Mouse (Mus musculus): ENCODE results near the gene Gkap1.

Gene Gkap1

DNA sequence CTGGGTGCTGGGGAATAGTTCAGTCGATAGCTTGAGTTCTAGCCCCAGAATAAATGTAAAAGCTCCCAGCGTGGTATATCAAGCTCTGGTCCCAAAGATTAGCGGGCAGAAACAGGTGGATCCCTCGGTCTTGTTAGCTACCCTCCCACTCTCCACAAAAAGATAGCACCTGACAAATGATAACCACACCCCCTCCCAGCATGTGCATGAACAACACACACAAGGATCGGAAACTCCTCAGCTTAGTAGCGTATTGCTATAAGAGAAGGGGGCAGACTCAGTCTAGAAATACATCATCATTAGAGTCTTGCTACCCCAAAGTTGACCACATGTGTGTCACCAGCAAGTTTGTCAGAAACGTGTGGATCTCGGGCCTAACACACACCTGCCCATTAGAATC is at the start of gene Gkap1:
Gkap1 (minus strand) TSS at position 101 of the 400 bp plus-strand sequence.
- DNase-seq = no peak

DNA sequence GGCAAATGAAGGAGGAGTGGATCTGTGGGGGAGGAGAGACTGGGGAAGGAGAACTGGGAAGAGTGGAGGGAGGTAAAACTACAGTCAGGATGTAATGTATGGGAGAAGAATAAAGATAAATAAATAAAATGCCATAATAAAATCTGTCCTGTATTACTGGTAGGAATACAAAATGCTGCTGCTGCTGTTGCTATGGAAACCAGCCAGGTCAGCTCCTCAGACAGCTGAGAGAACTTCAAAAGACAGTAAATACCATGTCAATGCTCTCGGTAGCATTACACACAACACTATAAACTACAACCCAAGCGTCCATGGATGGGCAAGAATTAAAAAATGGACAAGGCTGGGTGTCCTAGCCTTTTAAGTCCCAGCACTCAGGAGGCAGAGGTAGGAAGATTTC is 42.3 kb upstream of the Gkap1 start:
- no peak for DNase-seq

DNA sequence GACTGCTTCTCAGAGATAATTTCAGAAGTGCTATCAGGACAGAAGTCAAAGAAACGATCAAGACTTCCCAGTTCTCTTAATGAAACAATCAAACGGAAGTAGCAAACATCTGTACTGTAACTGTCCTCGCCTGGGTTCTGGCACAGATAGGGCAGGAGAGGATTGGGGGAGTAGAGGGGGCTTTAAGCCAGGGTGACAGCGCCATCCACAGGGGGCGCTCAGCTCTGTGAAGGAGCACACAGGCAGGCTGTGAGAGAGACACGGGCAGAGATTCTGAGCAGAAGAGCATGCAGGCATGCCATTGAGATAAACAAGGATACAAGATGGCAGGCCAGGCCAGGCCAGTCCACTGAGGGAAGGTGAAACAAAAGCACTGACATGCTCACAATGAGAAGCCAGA is 39.5 kb upstream of the Gkap1 start:
- DNase-seq = no peak

DNA sequence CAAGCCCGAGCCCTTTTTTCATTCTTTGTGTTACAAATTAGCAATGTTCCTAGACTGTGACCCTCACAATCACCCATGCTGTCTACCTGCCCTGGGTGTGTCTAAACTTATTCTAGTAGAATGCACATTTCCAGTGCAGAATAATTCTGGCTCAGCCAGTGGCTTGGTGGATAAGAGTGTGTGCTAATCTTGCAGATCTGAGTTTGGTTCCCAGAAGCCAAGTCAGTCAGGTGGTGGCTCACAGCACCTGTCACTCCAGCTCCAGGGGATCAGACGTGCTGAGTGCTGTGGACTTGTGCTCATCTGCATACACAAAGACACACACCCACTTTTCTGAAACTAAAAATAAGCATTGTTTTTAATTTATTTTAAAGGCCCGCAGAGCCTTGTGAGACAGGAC is 38.3 kb upstream of the Gkap1 start:
- no peak for DNase-seq

DNA sequence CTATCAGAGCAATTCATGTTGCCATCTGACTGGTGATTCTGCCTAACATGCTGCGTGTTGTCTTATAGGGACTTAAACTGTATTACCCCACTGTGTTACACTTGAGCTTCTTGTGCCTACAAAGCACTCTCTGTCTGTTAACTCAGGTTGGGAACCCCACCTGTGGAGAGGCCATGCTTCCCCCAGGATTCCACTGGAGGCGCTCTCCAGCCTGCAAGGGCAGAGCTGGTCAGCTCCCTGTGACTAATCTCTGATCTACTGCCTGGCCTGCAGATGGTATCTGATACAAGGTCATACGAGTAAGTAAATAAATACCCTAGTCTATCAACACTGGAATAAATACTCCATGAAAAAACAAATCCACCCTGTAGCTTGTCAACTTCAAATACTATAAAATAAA is 35.9 kb upstream of the Gkap1 start:
- no peak for DNase-seq

DNA sequence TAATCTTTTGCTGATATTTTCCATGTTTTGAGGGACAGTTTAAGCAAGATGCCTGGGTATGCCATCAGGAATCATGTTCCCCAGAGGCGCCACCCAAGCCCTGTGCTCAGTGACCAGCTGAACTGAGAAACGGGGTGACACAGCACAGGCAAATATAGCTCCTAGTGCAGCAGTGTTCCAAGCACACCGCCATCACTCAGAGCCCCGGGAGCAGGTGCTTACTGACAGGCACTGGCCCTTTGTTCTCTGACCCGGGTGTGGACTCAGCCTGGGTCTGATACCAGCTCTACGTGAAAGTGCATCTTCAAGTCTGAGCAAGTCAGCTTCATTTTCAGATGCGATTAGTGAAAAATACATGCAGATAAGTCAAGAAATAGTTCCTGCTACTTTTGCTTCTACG is 34.0 kb upstream of the Gkap1 start:
- no peak for DNase-seq

DNA sequence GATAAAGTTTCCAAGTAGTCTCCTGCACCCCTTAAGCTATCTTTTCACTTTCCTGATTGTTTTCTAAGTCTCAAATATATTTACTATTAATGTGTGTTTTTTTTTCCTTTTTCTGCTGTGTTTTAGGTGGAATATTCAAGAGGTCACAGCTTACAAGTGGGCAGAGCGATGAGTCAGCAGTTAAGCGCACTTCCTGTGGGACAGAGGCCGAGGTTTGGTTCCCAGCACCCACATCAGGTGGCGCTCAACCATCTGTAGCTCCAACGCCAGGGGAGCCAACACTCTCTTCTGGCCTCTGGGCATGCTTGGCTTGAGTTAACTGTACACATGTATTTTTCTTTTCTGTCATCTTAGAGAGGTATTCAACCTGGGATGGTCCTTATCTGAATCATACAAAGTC is 32.0 kb upstream of the Gkap1 start:
- no peak for DNase-seq

DNA sequence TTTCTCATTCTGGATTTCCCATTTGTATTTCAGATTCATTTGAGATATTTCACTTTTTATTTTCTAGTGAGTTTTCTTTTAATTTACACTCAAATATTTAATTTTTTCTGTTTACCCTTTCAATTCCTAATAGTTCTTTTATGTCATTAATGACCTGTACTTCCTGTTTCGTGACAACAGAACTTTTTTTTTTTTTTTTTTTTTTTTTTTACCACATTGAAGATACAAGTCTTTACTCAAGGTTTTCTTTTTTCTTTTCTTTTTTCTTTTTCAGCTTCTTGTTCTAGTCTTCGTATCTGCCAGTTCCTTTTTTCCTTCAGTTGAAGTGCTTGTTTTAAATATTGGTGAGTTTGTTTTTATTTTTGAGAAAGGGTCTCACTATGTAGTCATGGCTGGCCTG is 29.7 kb upstream of the Gkap1 start:
- no peak for DNase-seq

DNA sequence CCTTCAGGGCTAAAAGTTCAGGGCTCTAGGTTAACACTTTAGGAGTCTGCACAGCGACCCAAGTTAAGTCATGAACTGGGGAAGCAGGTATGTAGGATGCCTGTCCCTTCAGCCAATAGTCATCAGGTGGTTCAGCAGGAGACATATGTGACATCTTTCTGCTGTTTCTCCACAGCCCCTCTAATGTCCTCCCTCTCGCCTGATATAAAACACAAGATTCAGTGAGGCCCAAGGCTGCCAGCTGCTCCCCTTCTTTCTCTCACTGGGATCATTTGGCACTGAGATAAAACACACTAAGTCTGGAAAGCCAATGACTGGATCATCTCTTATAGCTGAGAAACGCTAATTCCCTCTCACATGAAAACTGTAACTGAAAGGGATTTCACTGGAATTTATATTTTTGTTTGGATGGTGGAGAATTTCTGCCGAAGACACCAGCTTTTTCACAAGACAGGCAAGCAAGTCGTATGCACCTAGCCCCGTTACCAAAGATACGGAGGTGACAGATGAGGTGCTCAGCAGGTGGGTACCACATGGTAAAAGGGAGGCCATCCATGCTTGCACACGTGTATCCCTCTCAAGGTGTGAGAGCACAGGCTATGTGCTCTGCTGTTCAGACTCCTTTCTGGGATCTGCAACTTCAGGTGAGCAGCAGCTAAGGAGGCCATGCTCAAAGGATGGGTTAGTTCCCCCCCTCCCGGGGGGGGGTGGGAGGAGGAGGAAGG is 27.1 kb upstream of the Gkap1 start:
- no peak for DNase-seq

DNA sequence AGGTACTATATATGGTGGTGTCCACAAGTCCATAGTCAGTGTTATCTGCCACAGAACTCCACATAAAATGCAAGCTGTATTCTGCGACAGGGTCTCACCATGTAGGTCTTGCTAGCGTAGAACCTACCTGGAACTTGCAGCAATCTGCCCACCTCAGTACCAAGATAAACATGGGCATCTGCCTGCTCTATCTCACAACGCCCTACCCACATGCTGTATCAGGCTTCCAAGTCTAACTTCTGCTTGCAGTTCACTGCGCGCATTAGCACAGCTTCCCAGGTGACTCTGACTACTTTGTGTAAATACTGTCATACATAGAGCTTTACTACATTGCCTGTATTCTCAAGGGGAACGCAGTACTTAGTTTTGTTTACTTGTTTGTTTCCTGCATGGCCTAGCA is 26.5 kb upstream of the Gkap1 start:
- no peak for DNase-seq

DNA sequence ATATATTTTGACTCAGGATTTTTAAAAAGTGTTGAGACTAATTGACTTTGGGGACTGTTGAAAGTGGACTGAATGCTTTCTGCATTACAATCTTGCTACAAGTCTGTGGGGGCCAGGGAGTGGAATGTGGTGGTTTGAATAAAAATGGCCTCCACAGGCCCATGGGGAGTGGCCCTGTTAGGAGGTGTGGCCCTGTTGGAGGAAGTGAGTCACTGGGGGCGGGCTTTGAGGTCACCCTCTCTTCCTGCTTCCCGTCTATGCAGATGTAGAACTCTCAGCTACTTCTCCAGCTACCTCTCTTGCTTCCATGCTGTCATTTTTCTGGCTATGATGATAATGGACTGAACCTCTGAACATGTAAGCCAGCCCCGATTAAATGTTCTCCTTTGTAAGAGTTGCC is 23.3 kb upstream of the Gkap1 start:
- DNase-seq = no peak

DNA sequence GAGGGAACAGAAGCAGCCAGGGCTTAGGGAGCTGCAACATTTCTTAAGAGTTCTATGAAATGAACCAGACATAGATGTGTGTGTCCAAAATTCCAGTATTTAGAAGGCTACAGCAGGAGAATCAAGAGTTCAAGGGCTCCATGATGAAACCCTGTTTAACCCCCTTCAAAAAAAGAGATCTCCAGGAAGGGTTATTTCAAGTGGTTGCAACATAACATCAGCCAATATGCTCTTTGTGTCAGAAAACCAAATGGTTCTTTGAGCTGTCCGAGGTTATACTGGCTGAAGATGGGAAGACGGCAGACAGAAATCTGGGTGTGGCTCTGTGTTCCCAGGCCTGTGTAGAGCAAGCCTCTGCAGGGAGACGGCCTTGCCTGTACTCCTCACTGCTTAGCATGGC is 20.1 kb upstream of the Gkap1 start:
- DNase-seq = no peak

DNA sequence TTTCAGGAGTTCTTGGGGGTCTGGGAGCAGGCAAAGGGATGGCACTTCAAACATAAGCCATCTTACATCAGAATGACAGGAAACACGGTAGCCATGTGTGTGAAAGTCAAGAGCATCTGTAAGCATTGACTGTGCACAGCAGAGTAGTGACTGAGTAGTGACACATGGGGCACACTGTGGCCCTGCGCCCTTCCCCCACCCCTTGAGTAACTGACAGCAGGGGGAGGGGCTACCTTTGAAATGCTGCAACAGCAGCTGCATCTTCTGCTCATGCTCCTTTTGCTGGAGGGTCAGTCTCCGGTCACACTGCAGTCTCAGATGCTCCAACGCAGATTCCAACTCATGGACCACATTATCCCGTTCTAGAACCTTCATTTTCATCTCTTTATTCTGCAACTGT is 17.3 kb upstream of the Gkap1 start:
- DNase-seq = no peak

DNA sequence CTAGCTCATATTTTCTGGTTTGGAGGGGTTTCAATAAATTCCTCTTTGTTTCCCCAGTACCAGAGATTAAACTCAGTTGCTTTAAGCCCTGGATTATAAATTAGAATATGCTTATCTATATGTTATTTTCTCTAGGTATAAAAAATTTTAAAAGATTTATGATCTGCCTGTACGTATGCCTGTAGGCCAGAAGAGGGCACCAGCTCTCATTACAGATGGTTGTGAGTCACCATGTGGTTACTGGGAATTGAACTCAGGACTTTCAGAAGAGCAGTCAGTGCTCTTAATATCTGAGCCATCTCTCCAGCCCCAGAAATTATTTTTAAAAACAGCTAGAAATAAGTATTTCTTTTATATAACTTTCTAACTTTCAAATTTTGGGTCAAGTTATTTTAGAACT is 13.8 kb upstream of the Gkap1 start:
- no peak for DNase-seq

DNA sequence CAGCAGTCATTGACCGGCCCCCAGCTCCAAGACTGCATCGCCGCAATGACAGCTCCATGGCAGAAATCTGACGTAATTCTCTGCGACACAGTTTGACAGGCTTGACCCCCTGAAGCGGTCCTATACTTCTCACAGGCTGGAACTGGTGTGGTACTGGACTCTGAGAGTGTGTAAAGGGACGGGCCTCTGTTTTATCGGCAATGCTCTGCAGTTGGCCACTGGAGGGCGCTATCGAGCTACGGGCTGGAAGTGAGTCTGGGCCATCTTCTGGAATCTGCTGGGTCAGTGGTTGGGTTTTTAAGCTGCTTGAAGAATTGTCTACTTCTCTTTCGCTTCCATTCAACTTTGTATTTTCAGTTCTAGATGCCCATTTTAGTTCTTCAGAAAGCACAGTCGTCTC is 12.3 kb upstream of the Gkap1 start:
- peak; percentile 94 for DNase-seq

DNA sequence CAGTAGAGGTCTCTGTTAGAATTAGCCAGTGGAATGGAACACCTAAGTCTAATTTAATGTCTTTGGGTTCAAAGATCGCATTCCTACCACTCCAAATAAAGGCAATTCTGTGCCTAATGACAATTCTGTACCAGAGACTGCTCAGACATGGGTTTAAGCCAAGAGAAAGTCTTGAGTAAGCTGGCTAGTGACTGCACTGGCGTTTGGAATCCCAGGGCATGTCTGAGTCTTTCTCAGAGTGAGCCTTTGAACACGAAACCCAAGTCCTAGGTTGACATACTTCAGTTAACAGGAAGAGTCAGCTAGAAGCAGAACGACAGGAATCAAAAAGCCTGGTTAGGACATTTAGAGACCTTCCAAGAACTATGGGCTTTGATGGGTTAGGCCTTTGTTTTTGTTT is 8.0 kb upstream of the Gkap1 start:
- no peak for DNase-seq

DNA sequence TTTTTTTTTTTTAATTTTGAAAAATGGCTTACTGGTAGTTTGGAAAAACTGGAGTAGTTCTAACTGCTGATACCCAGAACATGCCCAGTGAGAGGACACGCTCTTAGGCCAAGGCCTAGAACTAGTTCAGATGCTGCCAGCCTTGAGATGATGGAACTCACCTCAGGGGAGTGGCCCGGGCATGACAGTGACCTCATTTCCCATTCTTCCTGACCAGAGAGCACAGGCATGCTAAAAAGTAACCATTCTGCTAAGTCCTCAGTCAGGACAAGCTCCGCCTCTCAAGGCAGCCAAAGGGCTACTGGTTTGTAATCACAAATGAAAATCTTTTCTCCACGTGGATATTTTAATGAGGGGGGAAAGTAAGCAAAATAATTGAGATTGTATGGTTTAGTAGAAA is 6.4 kb upstream of the Gkap1 start:
- no peak for DNase-seq

DNA sequence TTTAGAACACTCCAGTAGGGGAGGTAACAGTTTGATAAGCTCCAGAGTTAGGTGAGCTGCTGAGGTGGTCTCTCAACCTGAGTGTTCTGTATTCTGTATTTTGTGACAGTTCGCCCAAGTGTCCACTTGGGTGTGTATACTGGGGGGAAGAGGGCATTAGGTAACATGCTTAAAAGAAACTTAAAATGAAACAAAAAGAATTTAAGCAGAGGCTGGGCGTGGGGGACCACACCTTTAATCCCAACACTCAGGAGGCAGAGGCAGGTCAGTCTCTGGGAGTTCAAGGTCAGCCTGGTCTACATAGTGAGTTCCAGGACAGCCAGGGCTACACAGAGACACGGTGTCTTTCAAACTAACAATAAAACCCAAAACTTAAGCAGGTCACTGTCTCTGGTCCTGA is 5.0 kb upstream of the Gkap1 start:
- DNase-seq = no peak

DNA sequence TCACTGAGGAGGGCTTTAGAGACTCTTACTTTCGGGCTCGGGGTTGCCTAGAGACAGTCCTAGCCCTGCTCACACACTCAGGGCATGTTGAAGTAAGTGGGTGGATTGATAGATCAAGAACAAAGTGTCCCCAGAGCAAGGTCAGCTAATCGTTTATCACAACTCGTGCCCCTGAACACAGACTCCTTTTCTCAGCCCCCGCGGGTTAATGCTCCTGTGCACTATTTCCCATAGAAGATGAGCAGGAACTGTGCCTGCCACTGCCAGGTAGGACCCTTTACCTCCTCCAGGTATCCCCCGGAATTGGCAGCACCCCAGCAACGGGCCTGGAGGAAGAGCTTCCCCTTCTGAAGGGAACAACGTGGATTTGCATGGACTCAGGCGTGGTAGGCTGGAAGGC is 757 bp upstream of the Gkap1 start:
- no peak for DNase-seq

DNA sequence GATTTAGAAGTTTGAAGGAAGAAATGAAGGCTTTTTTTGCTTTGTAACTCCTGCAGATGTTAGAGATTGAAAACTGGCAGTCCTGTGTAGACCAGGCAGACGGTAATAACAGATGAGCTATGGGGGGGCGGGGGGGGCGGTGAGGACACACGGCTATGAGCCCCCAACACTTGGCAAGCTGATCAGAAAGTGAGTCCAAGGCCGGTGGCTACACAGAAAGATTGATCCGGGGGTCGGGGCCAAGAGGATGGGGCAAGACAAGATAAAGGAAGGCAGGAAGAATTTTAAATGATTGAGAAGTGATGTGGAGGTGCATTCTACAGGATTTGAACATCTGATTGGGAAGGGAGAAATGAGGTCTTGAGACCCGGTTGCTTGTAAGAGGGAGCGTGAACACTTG is 423 bp downstream of the Gkap1 start:
- no peak for DNase-seq

DNA sequence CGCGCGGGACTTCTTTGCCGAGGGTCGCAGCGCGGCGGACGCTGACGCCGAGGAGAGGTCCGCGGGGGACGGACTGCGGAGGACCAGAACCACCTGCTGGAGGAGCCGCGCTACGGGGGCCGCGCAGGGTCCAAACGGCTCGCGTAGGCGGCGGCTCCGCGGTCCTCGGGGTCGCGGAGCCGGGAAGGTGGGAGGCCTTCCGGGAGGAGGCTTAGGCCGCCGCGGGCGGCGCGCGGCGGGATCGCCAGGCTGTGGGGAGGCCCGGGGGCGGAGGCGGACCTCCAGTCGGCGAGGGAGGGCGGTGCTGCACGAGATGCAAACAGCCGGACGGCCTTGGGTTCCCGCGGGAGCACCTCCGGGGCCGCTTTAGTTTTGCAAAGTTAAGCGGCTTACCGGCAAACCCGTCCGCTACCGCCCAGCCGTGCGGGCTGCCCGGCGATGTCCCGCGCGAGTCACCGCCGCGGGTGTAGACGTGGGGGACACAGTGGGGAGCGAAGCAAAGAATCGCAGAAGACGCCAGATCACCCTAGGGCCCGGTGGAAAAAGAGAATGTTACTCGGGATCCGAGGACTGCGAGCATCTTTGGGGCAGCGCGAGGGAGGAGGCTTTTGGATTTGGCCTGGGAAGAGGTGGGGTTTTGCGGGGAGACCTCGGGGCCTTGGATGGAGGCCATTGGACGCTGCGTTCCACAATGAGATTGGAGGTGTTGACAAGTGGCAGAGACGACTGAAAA is 1.1 kb downstream of the Gkap1 start:
- peak; percentile 61 for DNase-seq

DNA sequence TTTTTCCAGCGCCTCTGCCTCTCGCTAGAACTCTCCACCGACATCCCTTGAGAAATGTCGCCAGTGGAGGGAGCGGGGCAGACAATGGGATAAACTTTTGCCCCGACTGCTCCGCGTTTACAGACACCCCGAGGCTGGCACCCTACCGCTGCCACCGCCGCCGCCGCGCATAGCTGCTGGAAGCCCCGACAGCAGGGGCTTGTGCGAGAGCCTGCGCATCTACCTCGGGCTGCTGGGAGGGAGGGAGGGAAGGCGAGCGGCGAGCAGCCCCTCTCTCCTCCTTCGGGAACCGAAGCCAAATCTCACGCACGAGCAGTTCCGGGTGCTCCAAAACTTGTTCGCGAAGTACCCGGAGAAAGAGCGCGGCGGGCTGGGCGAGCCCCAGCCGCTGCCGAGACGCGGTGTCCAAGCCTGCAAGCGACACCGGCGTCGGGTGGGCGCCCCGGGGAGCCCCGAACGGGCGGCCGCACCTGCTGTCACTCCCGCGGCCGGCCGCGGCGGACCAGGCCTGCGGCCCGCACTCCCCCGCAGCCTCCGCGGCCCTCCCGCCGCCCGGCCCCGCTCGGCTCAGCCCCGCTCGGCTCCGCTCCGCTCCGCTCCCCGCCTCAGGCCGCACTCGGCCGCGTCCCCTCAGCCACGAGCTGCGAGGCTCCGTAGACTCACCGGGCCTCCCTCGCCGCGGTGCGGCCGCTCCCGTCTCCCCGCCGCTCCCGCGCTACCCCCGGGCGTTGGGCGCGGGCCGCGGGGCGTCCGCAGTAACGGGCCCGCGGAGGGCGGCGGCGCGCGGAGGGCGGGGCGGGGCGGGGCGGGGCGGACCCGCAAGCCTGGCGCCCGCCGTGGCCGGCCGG is 1.9 kb downstream of the Gkap1 start:
- peak; percentile 55 for DNase-seq

DNA sequence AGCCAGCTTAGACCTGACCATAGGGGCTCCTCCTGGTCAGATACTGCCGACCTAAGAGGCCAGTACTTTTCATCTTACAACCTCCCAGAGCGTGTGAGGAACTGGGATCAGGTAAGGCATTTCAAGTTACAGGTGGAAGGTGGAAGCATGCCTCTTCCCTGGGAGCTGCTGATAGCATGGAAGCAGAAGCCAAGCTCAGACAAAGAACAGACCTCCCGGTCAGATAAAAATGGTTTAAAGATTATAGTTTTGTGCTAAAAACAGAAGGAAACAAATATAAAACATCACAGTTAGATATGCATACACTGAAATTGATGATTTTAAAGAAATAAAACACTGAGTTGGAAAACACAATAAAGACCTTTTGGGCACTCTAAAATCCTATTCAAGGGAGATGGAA is 8.6 kb downstream of the Gkap1 start:
- no peak for DNase-seq

DNA sequence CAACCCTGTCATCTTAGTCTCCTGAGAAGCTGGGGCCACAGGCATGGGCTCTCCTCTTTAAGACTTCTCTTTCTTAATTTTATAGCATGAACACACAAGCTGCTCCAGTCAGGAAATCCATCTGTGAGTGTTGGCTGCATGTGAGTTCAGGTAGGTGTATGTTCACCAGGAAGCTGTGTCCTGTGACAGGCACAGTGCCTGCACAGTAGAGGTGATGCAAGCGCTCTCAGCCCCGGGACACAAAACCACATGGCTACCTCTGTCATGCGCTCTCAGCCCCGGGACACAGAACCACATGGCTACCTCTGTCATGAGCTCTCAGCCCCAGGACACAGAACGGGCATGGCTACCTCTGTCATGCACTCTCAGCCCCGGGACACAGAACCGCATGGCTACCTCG is 12.0 kb downstream of the Gkap1 start:
- DNase-seq = no peak
